10 mouse cellular contexts compared by ENCODE assay signal in genomic region chr10:78323214-78323880, GRCm38 (mm10). TPM values are rescaled to one million over a fixed set of nuclear protein-coding genes. Genes with fewer than 3 reads are reported as not detected.
DNase-seq lines count a peak whose midpoint lies in the region; ATAC-seq and TF ChIP-seq lines count a peak whose summit lies in the region.
"Had no signal": no experiment of that assay in that cellular context is flagged by ENCODE, and none has a peak within 500 bp of the region (broad histone marks: within the 10 kb centered on the region; RNA-seq: fewer than 3 reads in every experiment).

No protein-coding gene starts in this region.

- H3K9me3 ChIP-seq in heart, embryonic 11.5 days (replicated peaks; ENCODE audit: control insufficient read depth, low read length), result no peaks in the 10 kb centered on the region
- H3K9me3 ChIP-seq in hindbrain, embryonic 16.5 days (ENCODE audit: control insufficient read depth, low read length), result no peaks in the 10 kb centered on the region

- H3K9ac ChIP-seq in heart, embryonic 11.5 days (ENCODE audit: low read depth, low read length), result no peak overlapping the region
- H3K9ac ChIP-seq in hindbrain, embryonic 16.5 days (ENCODE audit: low read depth, low read length), result no peak overlapping the region
- H3K9ac ChIP-seq: liver, embryonic 14.5 days had no signal

- no peak for TF ChIP-seq POLR2A in testis, adult 2 months (IDR thresholded peaks at IDR 0.05; ENCODE audit: control insufficient read depth, low read depth, low read length)
- TF ChIP-seq POLR2A in thymus, adult 2 months (IDR thresholded peaks at IDR 0.05; ENCODE audit: control insufficient read depth, extremely low read depth, insufficient read depth, low read length, poor library complexity), result no peak

- WGBS in heart, embryonic 11.5 days (ENCODE audit: insufficient replicate concordance), result 35% methylated on average over 7 of the region's 7 CpGs
- 45% methylated on average over 7 of the region's 7 CpGs for WGBS in hindbrain, embryonic 16.5 days
- 84% methylated on average over 7 of the region's 7 CpGs for WGBS in thymus, adult 2 months

- no peak for ATAC-seq in heart, embryonic 11.5 days (replicated peaks; ENCODE audit: insufficient number of reproducible peaks, low FRiP score, low TSS enrichment)
- 0 out of 2 replicates have a peak, but pooled peaks have one; percentile 31 for ATAC-seq in hindbrain, embryonic 16.5 days

- peak; percentile 49 to 74 for DNase-seq in heart, adult 18-20 months
- no peak for DNase-seq in testis, postnatal 10 days (ENCODE audit: low spot score)
- no peak for DNase-seq in Muller cell, postnatal 12 days (ENCODE audit: inconsistent ontology term)
- DNase-seq in thymus, adult 2 months, result no peak
- DNase-seq in embryo, embryonic 10 days (ENCODE audit: low spot score), result no peak

- no peak overlapping the region for H3K4me3 ChIP-seq in heart, embryonic 11.5 days (ENCODE audit: low read depth, low read length)
- H3K4me3 ChIP-seq in testis, adult 2 months (ENCODE audit: control insufficient read depth, low read depth, low read length), result peak overlapping the region; percentile 19; the same call in 1 of the 2 replicates
- no peak overlapping the region for H3K4me3 ChIP-seq in hindbrain, embryonic 16.5 days (ENCODE audit: low read length)
- H3K4me3 ChIP-seq in thymus, adult 2 months (ENCODE audit: control insufficient read depth, insufficient read depth, low read length), result no peak overlapping the region

- no peaks in the 10 kb centered on the region for H3K27me3 ChIP-seq in heart, embryonic 11.5 days (ENCODE audit: control insufficient read depth, insufficient read depth, low read length)
- H3K27me3 ChIP-seq in testis, adult 2 months (ENCODE audit: control insufficient read depth, insufficient read depth, low read length), result no peaks in the 10 kb centered on the region
- H3K27me3 ChIP-seq in hindbrain, embryonic 16.5 days (replicated peaks; ENCODE audit: control insufficient read depth, insufficient read depth, low read length), result no peaks in the 10 kb centered on the region
- no peaks in the 10 kb centered on the region for H3K27me3 ChIP-seq in thymus, adult 2 months (ENCODE audit: control insufficient read depth, insufficient read depth, low read length)
- H3K27me3 ChIP-seq: CH12.LX had no signal

- no peak overlapping the region for H3K27ac ChIP-seq in heart, embryonic 11.5 days (ENCODE audit: low read depth, low read length)
- H3K27ac ChIP-seq in testis, adult 2 months (ENCODE audit: control insufficient read depth, insufficient read depth, low read depth, low read length), result no peak overlapping the region
- H3K27ac ChIP-seq in hindbrain, embryonic 16.5 days (ENCODE audit: low read depth, low read length), result no peak overlapping the region; the same call in 1 of the 2 replicates
- no peak overlapping the region for H3K27ac ChIP-seq in thymus, adult 2 months (ENCODE audit: control insufficient read depth, insufficient read depth, low read length)
- H3K27ac ChIP-seq: liver, embryonic 14.5 days had no signal

- H3K4me1 ChIP-seq in heart, embryonic 11.5 days (ENCODE audit: control insufficient read depth, insufficient read depth, low read length), result peaks cover 7% of the 10 kb centered on the region
- H3K4me1 ChIP-seq in testis, adult 2 months (ENCODE audit: control insufficient read depth, insufficient read depth, low read length), result no peaks in the 10 kb centered on the region; the same call in 1 of the 2 replicates
- H3K4me1 ChIP-seq in hindbrain, embryonic 16.5 days (ENCODE audit: control insufficient read depth, insufficient read depth, low read depth, low read length), result peaks cover 6% of the 10 kb centered on the region; the same call in 1 of the 2 replicates
- no peaks in the 10 kb centered on the region for H3K4me1 ChIP-seq in thymus, adult 2 months (replicated peaks; ENCODE audit: control insufficient read depth, insufficient read depth, low read length)

- TF ChIP-seq CTCF in testis, adult 2 months (IDR thresholded peaks at IDR 0.05; ENCODE audit: control insufficient read depth, insufficient read depth, insufficient replicate concordance, low read depth, low read length), result no peak
- no peak for TF ChIP-seq CTCF in thymus, adult 2 months (IDR thresholded peaks at IDR 0.05; ENCODE audit: borderline replicate concordance, control insufficient read depth, extremely low read depth, insufficient read depth, low read length, poor library complexity)

- H3K36me3 ChIP-seq in heart, embryonic 11.5 days (ENCODE audit: control insufficient read depth, insufficient read depth, low read length), result no peaks in the 10 kb centered on the region
- H3K36me3 ChIP-seq in testis, adult 2 months (ENCODE audit: control insufficient read depth, insufficient read depth, low read length), result no peaks in the 10 kb centered on the region
- peaks cover 5% of the 10 kb centered on the region; the same call in 1 of the 2 replicates for H3K36me3 ChIP-seq in hindbrain, embryonic 16.5 days (ENCODE audit: control insufficient read depth, insufficient read depth, low read length)
- H3K36me3 ChIP-seq in thymus, adult 2 months (ENCODE audit: control insufficient read depth, insufficient read depth, low read length), result no peaks in the 10 kb centered on the region

- no peak overlapping the region for H3K4me2 ChIP-seq in heart, embryonic 11.5 days
- no peak overlapping the region for H3K4me2 ChIP-seq in hindbrain, embryonic 16.5 days (ENCODE audit: low read length)

RNA-seq across cellular contexts. Expression of gene Agpat3, which starts 28.9 kb away (rescaled TPM):
- total RNA-seq in heart, adult 18-20 months (2021), result 100 to 1,000 TPM; 214 to 237 TPM
- polyA plus RNA-seq in heart, embryonic 11.5 days (2014; fragmentation: Nextera tagmentation; extraction: Ambion mirVana), result 32.4 and 36.1 TPM in 2 replicates
- polyA plus RNA-seq in testis, adult 2 months (2012; rRNA removed), result 1,109 and 1,110 TPM in 2 replicates
- polyA plus RNA-seq in hindbrain, embryonic 16.5 days (2015; fragmentation: Nextera tagmentation; extraction: Ambion mirVana), result 44.0 and 70.1 TPM in 2 replicates
- polyA plus RNA-seq in thymus, adult 2 months (2012; rRNA removed), result 386 and 423 TPM in 2 replicates

Comparison
In these comparisons a context has a peak if more than half of its experiments do, and no peak if none do; other contexts are left out.
1. DNase-seq: peak in heart, adult 18-20 months (2 of 2); none in testis, postnatal 10 days (single experiment), Muller cell, postnatal 12 days (single experiment), thymus, adult 2 months (single experiment) and embryo, embryonic 10 days (single experiment).